Mouse (Mus musculus): ENCODE measurements around the gene Hs1bp3. TPM values are rescaled to one million over a fixed set of nuclear protein-coding genes. Genes with fewer than 3 reads are reported as not detected.

Gene Hs1bp3
- polyA plus RNA-seq, 1 experiment from 2014 or later, result 9.8 TPM

- Histone ChIP-seq H3K27me3 (ENCODE audit: control insufficient read depth, insufficient read depth, low read length) (peaks cover 24% of the 10 kb centered on the region), H3K4me3 (ENCODE audit: low read depth, low read length) (no peak overlapping the region), H3K4me2 (no peak overlapping the region), H3K9me3 (replicated peaks; ENCODE audit: control insufficient read depth, low read length) (no peaks in the 10 kb centered on the region), H3K4me1 (ENCODE audit: control insufficient read depth, insufficient read depth, low read length) (peaks cover 7% of the 10 kb centered on the region), H3K9ac (ENCODE audit: low read depth, low read length) (no peak overlapping the region), H3K36me3 (ENCODE audit: control insufficient read depth, insufficient read depth, low read length) (no peaks in the 10 kb centered on the region), H3K27ac (ENCODE audit: low read depth, low read length) (no peak overlapping the region)
- no peak for ATAC-seq (replicated peaks; ENCODE audit: insufficient number of reproducible peaks, low FRiP score, low TSS enrichment)
- 51% methylated on average over 17 of the region's 17 CpGs for WGBS (ENCODE audit: insufficient replicate concordance)
Observed at GRCm38 (mm10) chr12:8310992-8311391, 2.2 kb upstream of the Hs1bp3 start.

DNA sequence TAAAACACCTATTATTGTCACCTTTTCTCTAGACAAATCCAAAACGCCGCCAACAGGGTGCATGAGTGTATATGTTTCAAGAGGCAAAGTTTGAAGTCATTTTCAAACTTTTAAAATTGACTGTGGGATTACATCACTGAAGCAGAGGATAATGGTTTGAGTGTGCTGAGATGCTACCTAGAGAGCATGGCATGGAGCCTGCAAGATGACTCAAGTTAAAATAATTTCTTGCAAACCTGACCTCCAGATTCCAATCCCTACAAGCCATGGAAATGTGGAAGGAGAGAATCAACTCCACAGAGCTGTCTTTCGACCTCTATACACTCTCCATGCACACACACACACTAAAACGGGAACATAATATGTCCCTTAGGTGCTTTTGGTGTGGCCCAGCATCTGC lies 966 bp upstream of the Hs1bp3 start:
- Histone ChIP-seq H3K36me3 (ENCODE audit: control insufficient read depth, insufficient read depth, low read length) (no peaks in the 10 kb centered on the region), H3K9me3 (replicated peaks; ENCODE audit: control insufficient read depth, low read length) (no peaks in the 10 kb centered on the region), H3K9ac (ENCODE audit: low read depth, low read length) (no peak overlapping the region), H3K4me3 (ENCODE audit: low read depth, low read length) (no peak overlapping the region), H3K4me1 (ENCODE audit: control insufficient read depth, insufficient read depth, low read length) (peaks cover 7% of the 10 kb centered on the region), H3K27ac (ENCODE audit: low read depth, low read length) (no peak overlapping the region), H3K27me3 (ENCODE audit: control insufficient read depth, insufficient read depth, low read length) (peaks cover 24% of the 10 kb centered on the region), H3K4me2 (no peak overlapping the region)
- 73% methylated on average over 4 of the region's 4 CpGs for WGBS (ENCODE audit: insufficient replicate concordance)
- ATAC-seq (replicated peaks; ENCODE audit: insufficient number of reproducible peaks, low FRiP score, low TSS enrichment), result no peak

DNA sequence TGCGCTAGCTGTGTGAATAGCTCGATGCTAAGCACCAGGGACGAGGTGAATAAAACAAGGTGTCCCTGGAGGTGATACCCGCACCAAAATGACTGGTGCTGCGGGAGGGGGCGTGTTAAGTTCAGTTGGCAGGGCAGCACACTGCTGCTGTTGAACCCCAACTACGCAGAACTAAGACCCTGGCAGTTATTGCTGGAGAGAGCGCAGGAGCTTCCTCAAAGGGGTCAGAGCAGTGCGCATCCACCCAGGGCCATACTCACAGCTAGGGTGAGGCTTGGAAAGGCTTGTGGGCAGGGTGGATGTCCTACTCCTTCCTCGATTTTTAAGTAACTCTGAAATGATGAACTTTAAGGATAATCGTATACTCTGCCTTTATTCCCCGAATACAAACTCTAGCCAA lies 541 bp downstream of the Hs1bp3 start:
- Histone ChIP-seq H3K9me3 (replicated peaks; ENCODE audit: control insufficient read depth, low read length) (no peaks in the 10 kb centered on the region), H3K36me3 (ENCODE audit: control insufficient read depth, insufficient read depth, low read length) (0 out of 2 replicates have a peak, but pooled peaks cover 4% of the 10 kb centered on the region), H3K27ac (ENCODE audit: low read depth, low read length) (no peak overlapping the region), H3K27me3 (ENCODE audit: control insufficient read depth, insufficient read depth, low read length) (peaks cover 24% of the 10 kb centered on the region), H3K4me1 (ENCODE audit: control insufficient read depth, insufficient read depth, low read length) (peaks cover 7% of the 10 kb centered on the region), H3K9ac (ENCODE audit: low read depth, low read length) (peak overlapping the region; percentile 66), H3K4me2 (peak overlapping the region; percentile 85), H3K4me3 (ENCODE audit: low read depth, low read length) (peak overlapping the region; percentile 55)
- no peak for ATAC-seq (replicated peaks; ENCODE audit: insufficient number of reproducible peaks, low FRiP score, low TSS enrichment)
- WGBS (ENCODE audit: insufficient replicate concordance), result 19% methylated on average over 12 of the region's 12 CpGs

- no peak overlapping the region for H3K9ac ChIP-seq (ENCODE audit: low read depth, low read length)
- no peak for ATAC-seq (replicated peaks; ENCODE audit: insufficient number of reproducible peaks, low FRiP score, low TSS enrichment)
- H3K4me2 ChIP-seq, result no peak overlapping the region
- WGBS (ENCODE audit: insufficient replicate concordance), result 92% methylated on average over 5 of the region's 5 CpGs
- H3K4me1 ChIP-seq (ENCODE audit: control insufficient read depth, insufficient read depth, low read length), result peaks cover 7% of the 10 kb centered on the region
- H3K4me3 ChIP-seq (ENCODE audit: low read depth, low read length), result no peak overlapping the region
- no peaks in the 10 kb centered on the region for H3K9me3 ChIP-seq (replicated peaks; ENCODE audit: control insufficient read depth, low read length)
- 0 out of 2 replicates have a peak, but pooled peaks cover 4% of the 10 kb centered on the region for H3K36me3 ChIP-seq (ENCODE audit: control insufficient read depth, insufficient read depth, low read length)
- H3K27ac ChIP-seq (ENCODE audit: low read depth, low read length), result no peak overlapping the region
- peaks cover 5% of the 10 kb centered on the region for H3K27me3 ChIP-seq (ENCODE audit: control insufficient read depth, insufficient read depth, low read length)
Observed at GRCm38 (mm10) chr12:8316541-8316940, 3.3 kb downstream of the Hs1bp3 start.

DNA sequence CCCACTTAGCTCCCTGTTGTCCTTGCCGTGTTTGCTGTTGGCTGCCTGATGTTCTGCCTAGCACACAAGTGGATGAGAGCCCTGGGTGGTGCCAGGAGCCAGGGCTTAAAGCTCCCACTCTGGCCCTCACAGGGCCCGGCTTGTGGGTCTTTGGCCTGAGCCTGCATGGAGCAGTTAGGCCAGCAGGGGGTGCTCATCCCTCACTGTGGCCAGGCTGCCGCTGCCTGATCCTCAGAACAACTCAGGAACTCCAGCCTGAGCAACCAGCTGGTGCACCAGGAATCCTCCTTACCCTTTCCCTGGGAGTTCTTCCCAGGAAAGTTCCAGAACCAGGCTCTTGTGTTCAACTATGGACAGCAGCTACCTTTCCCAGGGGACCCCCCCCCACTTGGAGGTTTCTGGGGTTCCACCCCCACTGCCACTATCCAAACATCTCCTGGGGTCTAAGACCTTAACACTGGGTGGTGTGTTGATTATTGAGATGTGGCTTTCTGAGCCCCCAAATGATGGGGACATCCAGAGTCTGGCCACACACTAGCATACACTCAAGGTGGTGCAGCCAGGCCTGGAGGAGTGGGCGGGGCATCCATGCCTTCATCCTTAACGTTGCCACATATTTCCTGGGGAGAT lies 7.0 kb downstream of the Hs1bp3 start:
- H3K4me2 ChIP-seq, result no peak overlapping the region
- H3K4me1 ChIP-seq (ENCODE audit: control insufficient read depth, insufficient read depth, low read length), result peaks cover 3% of the 10 kb centered on the region
- H3K9ac ChIP-seq (ENCODE audit: low read depth, low read length), result no peak overlapping the region
- no peak overlapping the region for H3K4me3 ChIP-seq (ENCODE audit: low read depth, low read length)
- H3K36me3 ChIP-seq (ENCODE audit: control insufficient read depth, insufficient read depth, low read length), result 0 out of 2 replicates have a peak, but pooled peaks cover 4% of the 10 kb centered on the region
- 38% methylated on average over 5 of the region's 5 CpGs for WGBS (ENCODE audit: insufficient replicate concordance)
- no peaks in the 10 kb centered on the region for H3K9me3 ChIP-seq (replicated peaks; ENCODE audit: control insufficient read depth, low read length)
- no peak for ATAC-seq (replicated peaks; ENCODE audit: insufficient number of reproducible peaks, low FRiP score, low TSS enrichment)
- no peaks in the 10 kb centered on the region for H3K27me3 ChIP-seq (ENCODE audit: control insufficient read depth, insufficient read depth, low read length)
- no peak overlapping the region for H3K27ac ChIP-seq (ENCODE audit: low read depth, low read length)

- Histone ChIP-seq H3K9ac (ENCODE audit: low read depth, low read length) (no peak overlapping the region), H3K27me3 (ENCODE audit: control insufficient read depth, insufficient read depth, low read length) (no peaks in the 10 kb centered on the region), H3K4me2 (no peak overlapping the region), H3K27ac (ENCODE audit: low read depth, low read length) (no peak overlapping the region), H3K4me3 (ENCODE audit: low read depth, low read length) (no peak overlapping the region), H3K9me3 (replicated peaks; ENCODE audit: control insufficient read depth, low read length) (no peaks in the 10 kb centered on the region), H3K36me3 (ENCODE audit: control insufficient read depth, insufficient read depth, low read length) (0 out of 2 replicates have a peak, but pooled peaks cover 4% of the 10 kb centered on the region), H3K4me1 (ENCODE audit: control insufficient read depth, insufficient read depth, low read length) (peaks cover 3% of the 10 kb centered on the region; the same call in 1 of the 2 replicates)
- no peak for ATAC-seq (replicated peaks; ENCODE audit: insufficient number of reproducible peaks, low FRiP score, low TSS enrichment)
- whole genome bisulfite sequencing (ENCODE audit: insufficient replicate concordance), result 86% methylated on average over 10 of the region's 10 CpGs
Observed at GRCm38 (mm10) chr12:8321506-8321905, 8.3 kb downstream of the Hs1bp3 start.

GRCm38 (mm10) chr12:8324086-8324485 lies 10.9 kb downstream of the Hs1bp3 start:
- H3K9ac ChIP-seq (ENCODE audit: low read depth, low read length), result no peak overlapping the region
- H3K4me2 ChIP-seq, result no peak overlapping the region
- H3K4me3 ChIP-seq (ENCODE audit: low read depth, low read length), result no peak overlapping the region
- ATAC-seq (replicated peaks; ENCODE audit: insufficient number of reproducible peaks, low FRiP score, low TSS enrichment), result no peak
- no peaks in the 10 kb centered on the region for H3K9me3 ChIP-seq (replicated peaks; ENCODE audit: control insufficient read depth, low read length)
- no peaks in the 10 kb centered on the region for H3K27me3 ChIP-seq (ENCODE audit: control insufficient read depth, insufficient read depth, low read length)
- no peaks in the 10 kb centered on the region for H3K36me3 ChIP-seq (ENCODE audit: control insufficient read depth, insufficient read depth, low read length)
- H3K27ac ChIP-seq (ENCODE audit: low read depth, low read length), result no peak overlapping the region
- peaks cover 3% of the 10 kb centered on the region; the same call in 1 of the 2 replicates for H3K4me1 ChIP-seq (ENCODE audit: control insufficient read depth, insufficient read depth, low read length)
- 85% methylated on average over 10 of the region's 10 CpGs for WGBS (ENCODE audit: insufficient replicate concordance)

GRCm38 (mm10) chr12:8325245-8325942 lies 12.2 kb downstream of the Hs1bp3 start:
- Histone ChIP-seq H3K36me3 (ENCODE audit: control insufficient read depth, insufficient read depth, low read length) (0 out of 2 replicates have a peak, but pooled peaks cover 3% of the 10 kb centered on the region), H3K4me2 (no peak overlapping the region), H3K4me1 (ENCODE audit: control insufficient read depth, insufficient read depth, low read length) (peaks cover 3% of the 10 kb centered on the region; the same call in 1 of the 2 replicates), H3K9me3 (replicated peaks; ENCODE audit: control insufficient read depth, low read length) (no peaks in the 10 kb centered on the region), H3K9ac (ENCODE audit: low read depth, low read length) (no peak overlapping the region), H3K27ac (ENCODE audit: low read depth, low read length) (no peak overlapping the region), H3K27me3 (ENCODE audit: control insufficient read depth, insufficient read depth, low read length) (no peaks in the 10 kb centered on the region), H3K4me3 (ENCODE audit: low read depth, low read length) (no peak overlapping the region)
- ATAC-seq (replicated peaks; ENCODE audit: insufficient number of reproducible peaks, low FRiP score, low TSS enrichment), result no peak
- 86% methylated on average over 13 of the region's 13 CpGs for WGBS (ENCODE audit: insufficient replicate concordance)
